Mouse (Mus musculus) midbrain, embryonic 10.5 days (tissue): Measurements from ENCODE around the gene Dazap1. TPM values are rescaled to one million over a fixed set of nuclear protein-coding genes. Genes with fewer than 3 reads are reported as not detected.

Source experiments
- DNase-seq: peaks from one replicate; pipeline ENCODE4 v3.0.0-alpha.2; 2017; ENCODE audit warnings: low spot score
- H3K27ac ChIP-seq: fragments of 300-500 bp; sonication (generic); replicated peaks from 2 replicates; pipeline ENCODE4 v1.5.1; 2016; ENCODE audit warnings: mild to moderate bottlenecking
- H3K27me3 ChIP-seq: fragments of 300-500 bp; sonication (generic); 2 replicates; pipeline ENCODE4 v1.6.1; 2016; ENCODE audit warnings: low read depth, mild to moderate bottlenecking; ENCODE audit not compliant: poor library complexity, severe bottlenecking
- H3K36me3 ChIP-seq: fragments of 300-500 bp; sonication (generic); 2 replicates; pipeline ENCODE4 v1.6.1; 2016; ENCODE audit warnings: mild to moderate bottlenecking, moderate library complexity
- H3K4me1 ChIP-seq: fragments of 300-500 bp; sonication (generic); 2 replicates; pipeline ENCODE4 v1.6.1; 2016
- H3K4me3 ChIP-seq: fragments of 300-500 bp; sonication (generic); 2 replicates; pipeline ENCODE4 v1.5.1; 2016; ENCODE audit warnings: mild to moderate bottlenecking, moderate library complexity
- H3K9me3 ChIP-seq: fragments of 300-500 bp; sonication (generic); replicated peaks from 2 replicates; pipeline ENCODE4 v1.6.1; 2016; ENCODE audit warnings: mild to moderate bottlenecking
- WGBS: fragments of 180-500 bp; shearing (Covaris S2); methylation state at CpG from one replicate; pipeline ENCODE4 v1.1.7; 2016; 5-methylcytosine and 5-hydroxymethylcytosine counted together
- polyA plus RNA-seq: library from polyadenylated mRNA; unstranded; fragments of >200 nt; fragmentation: Nextera tagmentation; extraction: Ambion mirVana; gene quantifications from 2 replicates; pipeline ENCODE4 v1.2.1, GENCODE M21; 2016

Gene Dazap1
- polyA plus RNA-seq, 1 experiment from 2014 or later = 43.7 TPM

DNA sequence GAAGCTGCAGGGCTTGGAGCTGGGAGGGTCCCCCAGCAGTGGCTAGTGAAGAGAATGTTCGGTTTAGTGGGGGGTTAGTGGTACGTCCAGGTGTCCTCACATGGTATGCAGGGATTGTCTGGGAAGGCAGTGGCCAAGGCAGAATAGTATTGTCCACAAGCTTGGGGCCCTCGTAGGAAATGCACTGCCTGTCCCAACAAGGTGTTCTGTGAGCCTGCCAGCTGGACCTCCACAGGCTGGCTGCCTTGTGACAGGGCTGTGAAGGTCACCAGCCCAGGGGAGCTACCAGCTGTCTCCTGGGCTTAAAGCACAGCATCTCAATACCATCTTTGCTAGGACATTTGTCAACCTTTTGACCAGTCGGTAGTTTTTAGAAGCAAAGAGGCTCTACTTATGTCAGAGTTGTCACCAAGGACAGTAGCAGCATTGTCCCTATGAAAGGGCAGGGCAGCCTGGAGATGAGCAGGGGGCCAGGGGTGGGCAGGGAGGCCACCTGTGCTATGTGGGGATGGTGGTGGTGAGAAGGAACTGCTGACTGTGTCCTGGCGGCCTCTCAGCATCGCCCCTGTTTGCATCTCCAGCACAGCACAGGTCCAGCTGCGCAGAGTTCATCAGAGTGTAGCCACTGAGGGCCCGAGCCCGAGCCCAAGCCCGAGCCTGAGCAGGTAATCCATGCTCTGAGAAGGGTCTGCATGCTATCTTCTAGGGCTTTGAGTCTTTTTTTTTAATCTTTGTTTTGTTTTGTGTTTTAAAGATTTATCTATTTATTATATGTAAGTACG is 8.6 kb upstream of the Dazap1 start:
- Histone ChIP-seq H3K27me3 (no peaks in the 10 kb centered on the region), H3K9me3 (no peaks in the 10 kb centered on the region), H3K27ac (no peak overlapping the region), H3K4me1 (peaks cover 39% of the 10 kb centered on the region), H3K36me3 (peaks cover 54% of the 10 kb centered on the region), H3K4me3 (0 out of 2 replicates have a peak overlapping the region, but pooled peaks have one; percentile 9)
- DNase-seq = no peak
- WGBS = 94% methylated on average over 11 of the region's 11 CpGs

DNA sequence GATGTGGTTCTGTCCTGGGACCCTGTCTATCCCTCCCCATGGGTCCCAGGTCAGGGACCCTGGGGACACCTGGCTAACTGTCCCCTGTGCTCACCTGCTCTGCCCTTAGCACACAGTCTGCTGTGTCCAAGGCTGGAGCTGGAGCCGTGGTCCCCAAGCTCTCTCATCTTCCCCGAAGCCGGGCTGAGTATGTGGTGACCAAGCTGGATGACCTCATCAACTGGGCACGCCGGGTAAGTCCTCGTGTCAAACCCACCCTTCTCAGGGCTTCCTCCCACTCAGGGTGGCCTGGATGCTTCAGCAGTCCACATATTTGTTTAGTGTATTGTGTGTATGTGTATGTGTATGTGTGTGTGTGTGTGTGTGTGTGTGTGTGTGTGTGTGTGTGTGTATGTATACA is 7.7 kb upstream of the Dazap1 start:
- Histone ChIP-seq H3K4me1 (peaks cover 38% of the 10 kb centered on the region), H3K27me3 (no peaks in the 10 kb centered on the region), H3K27ac (no peak overlapping the region), H3K4me3 (no peak overlapping the region), H3K36me3 (peaks cover 63% of the 10 kb centered on the region), H3K9me3 (no peaks in the 10 kb centered on the region)
- no peak for DNase-seq
- WGBS = 90% methylated on average over 6 of the region's 6 CpGs

DNA sequence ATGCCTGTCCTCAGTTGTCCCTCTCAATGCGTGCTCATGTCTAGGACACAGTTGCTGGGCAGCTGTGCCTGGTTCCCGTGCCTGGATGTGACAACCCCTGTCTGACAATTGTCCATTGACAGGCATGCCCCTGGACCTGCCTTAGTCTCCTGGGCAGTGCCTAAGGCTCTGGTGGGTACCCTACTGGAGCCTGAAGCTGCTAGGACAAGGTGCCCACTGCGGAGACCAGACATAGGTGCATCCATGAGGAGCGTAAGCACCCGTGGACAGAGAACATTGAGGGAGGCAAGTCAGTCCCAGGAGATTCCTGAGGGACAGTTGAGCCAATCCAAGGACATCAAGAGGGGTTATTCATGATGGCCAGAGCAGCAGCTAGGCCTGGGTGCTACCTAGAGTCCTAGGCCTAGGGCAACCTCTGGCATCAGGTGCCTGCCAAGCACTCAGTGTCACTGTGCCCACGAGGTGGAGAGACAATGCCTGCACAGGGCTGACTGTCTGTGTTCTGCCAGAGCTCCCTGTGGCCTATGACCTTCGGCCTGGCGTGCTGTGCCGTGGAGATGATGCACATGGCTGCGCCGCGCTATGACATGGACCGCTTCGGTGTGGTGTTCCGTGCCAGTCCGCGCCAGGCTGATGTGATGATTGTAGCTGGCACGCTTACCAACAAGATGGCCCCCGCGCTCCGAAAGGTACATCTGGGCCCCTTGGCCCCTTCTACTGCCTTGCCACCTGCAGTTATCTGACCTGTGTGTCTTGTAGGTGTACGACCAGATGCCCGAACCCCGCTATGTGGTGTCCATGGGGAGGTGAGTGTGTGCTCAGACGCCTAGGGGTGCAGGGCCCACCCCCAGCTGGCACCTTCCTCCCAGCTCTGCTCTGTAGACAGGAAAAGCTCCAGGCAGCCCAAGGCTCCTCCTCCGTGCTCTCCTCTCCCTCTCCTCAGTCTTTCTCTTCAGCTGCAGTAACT is 6.7 kb upstream of the Dazap1 start:
- 0 out of 2 replicates have a peak overlapping the region, but pooled peaks have one; percentile 5 for H3K4me3 ChIP-seq
- H3K27me3 ChIP-seq = no peaks in the 10 kb centered on the region
- H3K36me3 ChIP-seq = peaks cover 73% of the 10 kb centered on the region

DNA sequence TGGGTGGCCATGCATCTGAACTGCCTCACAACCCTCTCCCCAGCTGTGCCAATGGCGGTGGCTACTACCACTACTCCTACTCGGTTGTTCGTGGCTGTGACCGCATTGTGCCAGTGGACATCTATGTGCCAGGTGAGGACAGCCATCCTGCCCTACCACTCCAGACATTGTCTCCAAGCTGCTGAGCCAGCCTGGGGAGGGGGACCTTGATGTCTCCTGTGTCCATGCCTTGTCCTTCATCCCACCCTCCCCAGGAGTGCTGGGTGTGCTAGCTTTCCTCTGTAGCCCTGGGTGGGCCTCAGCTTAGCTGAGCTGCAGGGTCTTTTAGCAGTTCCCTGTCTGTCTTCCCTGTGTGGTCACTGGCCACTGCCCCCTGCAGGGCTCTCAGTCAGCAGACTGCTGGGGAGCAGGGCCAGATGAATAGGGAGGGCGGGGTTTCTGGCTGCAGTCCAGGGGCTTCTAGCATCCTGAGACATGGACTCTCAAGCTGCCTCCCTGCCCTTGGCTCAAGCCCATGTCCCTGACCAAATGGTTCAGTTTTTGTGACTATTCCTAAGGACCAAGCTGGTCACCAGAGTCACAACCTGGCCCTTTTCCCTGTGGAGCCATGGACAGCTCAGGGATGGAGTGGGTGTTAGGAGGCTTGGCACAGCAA is 5.3 kb upstream of the Dazap1 start:
- no peaks in the 10 kb centered on the region for H3K9me3 ChIP-seq
- no peak overlapping the region; the same call in 1 of the 2 replicates for H3K4me3 ChIP-seq
- no peak for DNase-seq
- H3K4me1 ChIP-seq = peaks cover 47% of the 10 kb centered on the region
- 80% methylated on average over 5 of the region's 5 CpGs for WGBS
- H3K27ac ChIP-seq = peak overlapping the region; percentile 38; the same call in 1 of the 2 replicates
- peaks cover 74% of the 10 kb centered on the region for H3K36me3 ChIP-seq
- no peaks in the 10 kb centered on the region for H3K27me3 ChIP-seq

More for the DNA sequence above, 6.7 kb upstream of the Dazap1 start:
- no peak overlapping the region for H3K27ac ChIP-seq
- WGBS = 95% methylated on average over 26 of the region's 26 CpGs
- no peak for DNase-seq
- no peaks in the 10 kb centered on the region for H3K9me3 ChIP-seq
- H3K4me1 ChIP-seq = peaks cover 47% of the 10 kb centered on the region

DNA sequence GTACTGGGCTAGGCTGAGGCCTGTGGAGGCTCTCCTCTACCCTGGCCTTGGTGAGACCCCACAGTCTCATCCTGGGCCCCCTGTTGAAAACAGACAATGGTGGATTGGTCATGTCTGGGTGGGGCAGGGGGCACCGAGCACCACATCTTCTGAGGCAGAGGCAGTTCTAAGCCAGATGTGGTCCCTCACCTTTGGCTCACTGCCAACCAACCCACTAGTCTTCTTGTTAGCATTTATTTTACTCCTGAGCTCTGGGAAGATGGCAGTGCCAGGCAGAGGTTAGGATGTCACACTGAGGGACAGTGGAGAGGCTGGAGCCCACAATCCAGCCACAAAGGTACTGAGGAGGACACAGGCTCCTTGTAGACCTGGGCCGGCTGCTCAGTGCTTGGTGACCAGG is 3.4 kb upstream of the Dazap1 start:
- no peak for DNase-seq
- Histone ChIP-seq H3K27me3 (no peaks in the 10 kb centered on the region), H3K27ac (peak overlapping the region; percentile 42), H3K9me3 (no peaks in the 10 kb centered on the region), H3K36me3 (peaks cover 66% of the 10 kb centered on the region), H3K4me1 (peaks cover 57% of the 10 kb centered on the region), H3K4me3 (peak overlapping the region; percentile 10; the same call in 1 of the 2 replicates)
- whole genome bisulfite sequencing = 93% methylated on average over 2 of the region's 2 CpGs

DNA sequence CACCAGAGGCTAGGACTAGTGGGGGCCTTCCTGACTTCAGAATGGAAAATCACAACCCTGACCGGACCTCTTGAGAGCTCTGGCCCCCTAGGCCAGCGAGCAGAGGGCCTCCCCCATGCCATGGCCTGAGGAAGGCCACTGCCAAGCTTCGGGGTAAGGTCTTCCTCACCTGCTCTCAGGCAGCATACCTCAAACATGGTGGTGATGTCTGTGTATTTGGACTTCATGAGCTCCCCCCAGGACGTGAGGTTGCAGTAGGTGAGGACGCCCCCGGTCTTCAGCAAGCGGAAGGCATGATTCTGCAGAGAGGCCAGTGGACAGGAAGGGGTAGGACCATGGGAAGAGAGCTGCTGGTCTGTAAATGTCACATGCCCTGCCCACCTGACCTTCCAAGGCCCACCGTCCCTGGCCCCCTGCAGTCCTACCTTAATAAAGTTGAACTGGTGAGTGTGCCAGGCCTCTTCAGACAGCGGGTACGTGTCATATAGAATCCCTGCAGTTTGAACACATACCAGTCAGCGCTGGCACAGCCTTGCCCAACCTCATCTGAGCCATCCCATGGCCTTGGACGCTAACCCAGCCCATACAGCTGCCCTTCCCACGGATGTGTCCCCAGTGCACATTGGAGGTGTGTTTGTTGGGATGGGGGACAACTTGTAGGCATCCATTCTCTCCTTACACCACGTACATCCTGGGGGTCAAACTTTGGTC is 2.4 kb upstream of the Dazap1 start:
- no peaks in the 10 kb centered on the region for H3K27me3 ChIP-seq
- H3K4me1 ChIP-seq = peaks cover 57% of the 10 kb centered on the region
- H3K27ac ChIP-seq = no peak overlapping the region
- peak overlapping the region; percentile 63 for H3K4me3 ChIP-seq
- H3K36me3 ChIP-seq = peaks cover 57% of the 10 kb centered on the region
- 93% methylated on average over 14 of the region's 14 CpGs for WGBS
- DNase-seq = no peak
- H3K9me3 ChIP-seq = no peaks in the 10 kb centered on the region

DNA sequence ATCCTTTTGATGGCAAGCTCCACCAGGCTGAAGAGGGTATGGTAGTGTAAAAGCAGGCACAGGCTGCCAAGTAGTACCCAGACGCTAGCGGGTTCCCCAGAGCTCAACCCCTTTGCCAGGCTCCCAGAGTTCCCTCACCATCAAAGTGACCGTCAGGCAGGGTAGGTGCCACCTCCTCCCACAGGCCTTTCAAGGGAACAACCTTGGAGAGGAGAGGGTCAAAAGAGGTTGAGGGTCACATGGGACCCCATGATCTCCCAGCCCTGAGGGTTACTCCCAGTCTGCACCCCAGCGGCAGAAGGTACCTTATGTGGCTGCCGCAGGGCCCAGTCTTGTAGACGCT is 1.9 kb upstream of the Dazap1 start:
- Histone ChIP-seq H3K4me1 (peaks cover 60% of the 10 kb centered on the region), H3K9me3 (no peaks in the 10 kb centered on the region), H3K36me3 (peaks cover 51% of the 10 kb centered on the region), H3K27me3 (no peaks in the 10 kb centered on the region), H3K27ac (peak overlapping the region; percentile 91), H3K4me3 (peak overlapping the region; percentile 63)
- DNase-seq = no peak
- WGBS = 80% methylated on average over 6 of the region's 6 CpGs

DNA sequence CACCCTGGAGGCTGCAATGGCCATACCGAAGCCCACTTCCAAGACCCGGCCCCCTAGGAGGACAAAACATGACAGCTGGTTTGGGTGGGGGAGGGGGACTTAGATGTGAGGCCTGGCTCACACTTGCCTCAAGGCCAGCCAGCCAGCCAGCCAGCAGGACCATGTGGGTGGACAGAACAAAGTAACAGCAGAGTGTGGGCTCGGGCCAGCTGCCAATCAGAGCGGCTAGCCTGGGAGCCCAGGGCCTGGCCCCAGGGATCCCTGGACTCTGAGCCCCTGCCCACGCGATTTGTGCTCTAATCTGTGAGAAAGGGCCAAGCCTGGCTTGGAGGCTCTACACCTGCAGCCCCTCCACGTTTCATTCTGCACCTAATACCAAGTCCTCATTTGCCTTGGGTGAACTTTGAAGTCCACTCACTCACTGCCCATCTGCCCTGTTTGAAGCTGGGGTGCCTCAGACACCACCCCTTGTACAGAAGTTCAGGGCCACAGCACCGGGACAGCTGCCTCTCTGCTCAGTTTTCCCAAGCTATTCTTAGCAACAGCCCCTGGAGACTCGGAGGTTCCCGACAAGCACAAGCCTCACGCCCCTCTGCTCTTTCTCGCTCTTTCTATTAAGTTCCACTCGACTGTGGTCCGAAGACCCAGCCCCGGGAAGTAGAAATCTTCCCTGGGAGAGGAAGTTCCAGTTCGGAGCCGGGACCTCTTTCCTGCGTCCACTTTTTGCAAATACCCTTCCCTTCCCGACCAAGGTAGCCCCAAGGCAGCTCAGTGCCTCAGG is 1.2 kb upstream of the Dazap1 start:
- Histone ChIP-seq H3K9me3 (no peaks in the 10 kb centered on the region), H3K4me3 (peak overlapping the region; percentile 63), H3K27ac (peak overlapping the region; percentile 91), H3K27me3 (no peaks in the 10 kb centered on the region), H3K4me1 (peaks cover 66% of the 10 kb centered on the region), H3K36me3 (peaks cover 45% of the 10 kb centered on the region)
- peak; percentile 67 for DNase-seq
- 8% methylated on average over 19 of the region's 19 CpGs for WGBS

DNA sequence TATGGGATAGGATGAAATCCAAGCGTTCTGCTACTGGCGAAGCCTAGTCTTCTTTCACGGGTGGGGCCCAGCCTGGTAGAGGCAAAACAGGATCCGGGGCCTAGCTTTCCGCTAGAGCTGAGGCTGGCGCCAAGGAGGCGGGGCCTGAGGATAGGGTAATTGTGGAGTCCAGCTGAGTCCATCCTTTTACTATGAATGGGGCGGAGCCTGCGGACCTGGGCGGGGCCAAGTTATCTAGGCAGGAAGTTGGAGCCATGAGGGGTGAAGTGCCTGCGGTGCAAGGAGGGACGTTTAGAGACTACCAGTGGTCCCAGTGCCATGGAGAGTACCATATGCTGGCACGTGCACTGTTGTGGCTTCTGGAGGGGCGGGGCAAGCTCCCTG is 291 bp downstream of the Dazap1 start:
- Histone ChIP-seq H3K36me3 (peaks cover 30% of the 10 kb centered on the region), H3K4me1 (peaks cover 69% of the 10 kb centered on the region), H3K27ac (peak overlapping the region; percentile 91), H3K27me3 (no peaks in the 10 kb centered on the region), H3K4me3 (peak overlapping the region; percentile 63), H3K9me3 (no peaks in the 10 kb centered on the region)
- DNase-seq = peak; percentile 91
- WGBS = 0% methylated on average over 14 of the region's 14 CpGs

DNA sequence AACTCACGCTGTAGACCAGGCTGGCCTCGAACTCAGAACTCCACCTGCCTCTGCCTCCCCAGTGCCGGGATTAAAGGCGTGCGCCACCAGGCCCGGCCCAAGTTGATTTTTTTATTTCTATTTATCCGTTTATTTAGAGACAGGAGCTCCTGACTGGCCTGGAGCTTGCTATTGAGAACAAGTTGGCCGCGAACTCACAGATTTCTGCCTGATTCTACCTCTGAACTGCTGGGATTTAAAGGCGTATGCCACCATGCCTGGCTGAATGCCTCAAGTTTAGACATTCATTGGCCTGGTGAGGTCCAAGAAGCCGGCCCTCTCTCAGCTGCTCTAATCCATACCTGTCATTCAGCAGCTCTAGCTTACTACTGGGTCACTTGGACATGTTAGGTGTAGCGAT is 883 bp downstream of the Dazap1 start:
- no peaks in the 10 kb centered on the region for H3K9me3 ChIP-seq
- H3K27me3 ChIP-seq = no peaks in the 10 kb centered on the region
- peak overlapping the region; percentile 91; the same call in 1 of the 2 replicates for H3K27ac ChIP-seq
- no peak for DNase-seq
- peaks cover 29% of the 10 kb centered on the region for H3K36me3 ChIP-seq
- 74% methylated on average over 12 of the region's 12 CpGs for WGBS
- peaks cover 70% of the 10 kb centered on the region for H3K4me1 ChIP-seq
- H3K4me3 ChIP-seq = peak overlapping the region; percentile 63

DNA sequence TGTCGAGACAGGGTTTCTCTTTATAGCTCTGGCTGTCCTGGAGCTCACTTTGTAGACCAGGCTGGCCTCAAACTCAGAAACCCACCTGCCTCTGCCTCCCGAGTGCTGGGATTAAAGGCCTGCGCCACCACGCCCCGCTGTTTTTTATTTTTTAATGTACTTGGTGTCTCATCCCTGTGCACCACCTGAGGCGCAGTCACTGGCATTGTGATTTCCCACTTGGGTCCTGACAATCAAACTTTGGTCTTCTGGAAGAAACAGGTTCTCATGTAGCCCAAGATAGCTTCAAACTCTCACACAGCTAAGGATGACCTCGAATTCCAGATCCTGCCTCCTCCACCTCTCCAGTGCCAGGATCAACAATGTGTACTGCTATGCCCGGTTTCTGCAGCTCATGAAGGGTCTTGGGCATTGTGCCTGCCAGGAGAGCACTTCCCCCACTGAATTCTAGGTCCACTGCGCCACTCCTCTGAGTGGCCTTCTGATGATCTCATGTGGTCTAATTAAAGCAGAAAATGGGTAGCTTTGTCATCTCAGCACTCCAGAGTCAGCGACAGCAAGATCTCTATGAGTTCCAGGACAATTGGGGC is 1.6 kb downstream of the Dazap1 start:
- WGBS = 93% methylated on average over 10 of the region's 10 CpGs
- peaks cover 30% of the 10 kb centered on the region for H3K36me3 ChIP-seq
- peaks cover 77% of the 10 kb centered on the region for H3K4me1 ChIP-seq
- DNase-seq = no peak
- H3K27ac ChIP-seq = no peak overlapping the region
- H3K4me3 ChIP-seq = no peak overlapping the region
- no peaks in the 10 kb centered on the region for H3K9me3 ChIP-seq
- H3K27me3 ChIP-seq = no peaks in the 10 kb centered on the region
